Mouse (Mus musculus): ENCODE data around the gene Pcsk4.
A peak's percentile ranks its signal among the peaks of the same experiment; 100 is the strongest.

Gene Pcsk4

DNA sequence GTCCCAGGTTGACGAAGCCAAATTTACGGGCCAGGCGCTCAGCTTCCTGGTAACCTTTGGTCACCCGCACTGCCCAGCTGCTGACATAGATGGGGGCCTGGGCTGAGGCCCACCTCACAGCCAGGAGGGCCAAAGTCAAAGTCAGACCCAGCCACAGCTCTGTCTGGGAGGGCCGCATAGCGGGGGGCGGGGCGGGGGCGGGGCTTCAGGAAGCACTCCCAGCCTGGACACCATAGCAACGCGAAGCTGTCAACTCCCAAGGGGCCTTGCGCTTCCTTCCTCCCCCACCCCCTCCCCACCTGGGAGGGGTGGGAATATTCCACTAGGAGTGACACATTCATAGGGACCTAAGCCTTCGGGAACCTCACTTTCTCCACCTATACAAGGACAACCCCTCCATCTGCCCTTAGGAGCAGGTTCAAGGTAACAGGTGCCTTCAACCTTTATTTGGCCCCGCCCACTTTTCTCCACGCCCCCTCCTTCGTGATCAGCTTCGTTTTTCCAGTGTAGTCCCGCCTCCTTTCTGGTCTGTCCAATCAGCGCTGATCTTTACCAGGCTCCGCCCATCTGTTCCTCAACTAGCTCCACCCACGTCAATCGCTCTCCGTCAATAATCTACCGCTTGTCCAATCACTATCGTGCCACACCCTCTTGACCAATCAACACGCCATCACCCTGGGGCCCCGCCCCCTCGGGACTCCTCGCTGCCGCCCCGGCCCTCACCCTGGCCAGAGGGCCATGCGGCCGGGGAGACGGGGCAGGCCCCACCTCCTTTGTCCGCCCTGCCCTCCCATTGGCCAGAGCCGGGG, at the start of gene Pcsk4, which contains the start of gene Reep6:
Pcsk4 (minus strand) TSS at position 226 of the 809 bp plus-strand sequence.
Reep6 (plus strand) TSS at position 681 of the 809 bp plus-strand sequence.
- peak; percentile 99 for DNase-seq (ENCODE audit: low spot score)

DNA sequence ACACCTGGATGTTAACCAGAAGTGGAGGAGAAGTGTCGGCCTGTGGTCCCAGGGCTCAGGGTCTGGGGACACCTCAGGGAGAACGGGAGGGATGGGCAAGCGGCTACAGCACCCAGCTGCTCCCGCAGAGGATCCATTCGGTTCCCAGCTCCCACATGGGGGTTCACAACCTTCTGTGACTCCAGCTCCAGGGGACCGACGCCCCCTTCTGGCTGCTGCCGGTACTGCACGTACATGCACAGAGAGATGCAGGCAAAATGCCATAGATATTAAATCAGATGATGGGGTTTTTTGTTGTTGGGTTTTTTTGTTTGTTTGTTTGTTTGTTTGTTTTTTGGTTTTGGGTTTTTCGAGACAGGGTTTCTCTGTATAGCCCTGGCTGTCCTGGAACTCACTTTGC, 48.4 kb upstream of the Pcsk4 start:
- DNase-seq (ENCODE audit: low spot score) = no peak

DNA sequence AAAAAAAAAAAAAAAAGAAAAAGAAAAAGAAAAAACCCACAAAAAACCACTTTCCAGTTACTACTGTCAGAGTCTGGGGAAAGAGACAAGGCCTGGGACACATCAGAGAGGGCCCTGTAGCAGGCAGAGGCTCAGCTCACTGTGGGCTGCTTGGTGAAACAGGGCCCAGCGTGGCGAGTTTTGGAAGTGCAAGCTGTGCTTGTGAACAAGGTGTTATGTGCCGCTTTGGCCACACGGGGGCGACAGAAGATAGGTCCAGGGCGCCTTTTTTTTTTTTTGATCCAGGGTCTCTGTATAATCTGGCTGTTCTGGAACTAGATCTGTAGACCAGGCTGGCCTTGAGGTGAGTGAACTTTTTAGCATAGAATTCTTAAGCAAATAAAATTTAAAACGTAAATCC, 46.9 kb upstream of the Pcsk4 start:
- DNase-seq (ENCODE audit: low spot score) = peak; percentile 97

DNA sequence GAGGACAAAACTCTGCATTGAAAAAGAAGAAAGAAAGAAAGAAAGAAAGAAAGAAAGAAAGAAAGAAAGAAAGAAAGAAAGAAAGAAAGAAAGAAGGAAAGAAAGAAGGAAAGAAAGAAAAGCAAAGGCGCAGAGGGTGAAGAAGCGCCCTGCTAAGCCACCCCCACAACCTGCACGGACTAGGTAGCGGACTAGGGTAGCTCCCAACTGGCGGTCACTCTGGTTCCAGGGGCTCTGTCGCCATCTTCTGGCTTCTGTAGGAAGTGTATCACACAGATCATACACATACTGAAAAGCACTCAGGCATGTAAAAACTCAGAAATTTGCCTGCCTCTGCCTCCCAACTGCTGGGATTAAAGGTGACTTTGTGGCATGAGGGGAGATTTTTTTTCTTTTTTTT, 44.8 kb upstream of the Pcsk4 start:
- DNase-seq (ENCODE audit: low spot score) = peak; percentile 82

DNA sequence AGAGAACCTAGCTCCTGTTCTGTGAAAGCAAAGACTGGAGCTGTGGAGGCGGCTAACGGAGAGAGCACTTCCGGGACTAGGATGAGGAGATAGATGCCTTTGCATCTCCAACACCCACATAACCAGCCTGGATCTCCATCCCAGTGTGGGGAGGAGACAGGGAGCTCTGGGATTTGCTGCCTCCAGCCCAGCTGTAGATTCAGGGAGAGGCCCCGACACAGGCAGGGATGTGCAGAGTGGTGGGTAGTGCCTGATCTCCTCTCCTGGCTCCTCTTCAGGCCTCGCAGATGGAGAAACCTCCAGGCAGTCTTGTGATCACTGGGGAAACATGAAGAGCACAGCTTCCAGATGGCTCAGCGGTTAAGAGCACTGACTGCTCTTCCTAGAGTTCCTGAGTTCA, 43.4 kb upstream of the Pcsk4 start:
- DNase-seq (ENCODE audit: low spot score) = no peak

DNA sequence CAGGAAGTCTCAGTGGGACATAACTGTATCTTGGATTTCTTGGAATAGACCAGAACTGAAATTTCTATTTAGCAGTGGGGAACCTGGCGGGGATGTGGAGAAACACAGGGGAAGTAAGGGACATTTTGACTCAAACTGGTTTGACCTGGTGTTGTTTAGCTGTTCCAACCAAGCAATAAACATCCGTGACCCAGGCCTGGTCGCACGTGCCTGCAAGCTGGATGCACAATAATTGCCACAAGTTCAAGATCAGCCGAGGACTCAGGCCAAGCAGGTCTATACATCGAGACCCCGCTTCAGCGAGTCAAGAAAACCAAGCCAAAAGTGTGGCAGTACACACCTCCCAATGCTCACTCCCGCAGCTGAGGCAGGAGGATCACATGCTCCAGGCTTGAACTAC, 42.7 kb upstream of the Pcsk4 start:
- DNase-seq (ENCODE audit: low spot score) = no peak

DNA sequence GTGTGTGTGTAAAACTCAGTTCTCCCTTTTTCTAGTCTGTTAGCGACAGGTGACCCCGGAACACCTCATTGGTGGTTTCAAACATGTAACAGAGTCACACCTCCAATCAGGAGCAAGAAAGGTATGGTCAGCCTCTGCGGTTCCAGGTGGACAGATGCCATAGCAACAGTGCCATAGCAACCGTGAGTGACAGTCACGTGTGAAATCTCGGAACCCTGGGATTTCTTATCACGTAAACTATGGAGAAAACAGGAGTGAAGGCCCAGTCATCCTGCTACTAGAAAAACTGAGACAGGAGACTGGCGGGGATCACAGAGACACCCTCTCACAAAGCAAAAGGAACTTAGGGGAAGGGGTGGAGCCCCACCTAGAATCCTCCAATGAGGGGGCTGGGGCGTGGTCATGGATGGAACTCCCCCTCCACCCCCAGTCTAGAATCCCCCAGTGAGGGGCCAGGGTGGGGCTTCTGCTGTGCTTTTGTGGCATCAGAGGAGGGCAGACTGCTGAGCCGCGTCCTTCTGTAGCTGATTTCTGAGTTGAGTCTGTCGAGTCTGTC, 42.2 kb upstream of the Pcsk4 start:
- DNase-seq (ENCODE audit: low spot score) = peak; percentile 85

DNA sequence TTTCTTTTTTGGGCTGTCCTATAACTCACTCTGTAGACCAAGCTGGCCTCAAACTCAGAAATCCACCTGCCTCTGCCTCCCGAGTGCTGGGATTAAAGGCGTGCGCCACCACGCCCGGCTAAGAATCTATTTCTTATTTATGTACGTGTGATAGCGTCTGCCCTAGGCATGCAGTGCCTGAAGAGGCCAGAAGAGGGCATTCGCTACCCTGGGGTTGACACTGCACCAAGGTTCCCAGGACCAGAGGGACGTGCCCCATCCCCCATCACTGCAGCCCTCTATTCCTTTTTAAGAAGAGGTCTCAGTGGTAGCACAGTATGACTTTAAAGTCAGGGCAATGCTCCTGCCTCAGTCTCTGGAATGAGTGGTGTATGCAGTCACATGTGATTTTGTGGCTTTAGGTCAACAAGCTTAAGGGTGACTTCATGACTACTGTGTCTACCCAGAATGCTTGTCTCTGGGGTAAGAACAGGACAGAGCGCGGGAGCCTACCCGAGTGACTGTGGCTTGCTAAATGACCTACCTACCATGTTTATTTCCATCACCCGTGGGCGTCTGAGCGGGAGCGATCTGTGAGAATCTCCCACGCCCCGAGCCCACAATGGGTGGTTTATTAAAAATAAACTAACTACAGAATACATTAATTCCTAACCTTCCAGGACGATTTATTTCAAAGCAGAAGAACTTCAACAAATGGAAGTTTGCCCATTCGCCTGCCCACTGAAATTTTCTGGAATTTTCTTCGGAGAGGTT, 40.9 kb upstream of the Pcsk4 start:
- DNase-seq (ENCODE audit: low spot score) = no peak

DNA sequence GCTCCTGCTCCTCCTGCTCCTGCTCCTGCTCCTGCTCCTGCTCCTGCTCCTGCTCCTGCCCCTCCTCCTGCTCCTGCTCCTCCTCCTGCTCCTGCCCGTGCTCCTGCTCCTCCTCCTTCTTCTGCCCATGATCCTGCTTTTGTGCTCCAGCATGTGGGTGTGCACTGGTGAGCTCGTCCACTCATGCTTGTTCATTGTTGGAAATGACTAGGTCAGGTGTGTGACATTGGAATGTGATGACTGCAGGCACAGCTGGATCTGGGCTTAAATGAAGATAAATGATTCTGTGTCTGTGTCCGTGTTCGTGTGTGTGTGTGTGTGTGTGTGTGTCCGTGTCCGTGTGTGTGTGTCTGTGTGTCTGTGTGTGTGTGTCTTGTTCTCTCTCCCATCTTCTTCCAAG, 39.1 kb upstream of the Pcsk4 start:
- no peak for DNase-seq (ENCODE audit: low spot score)

DNA sequence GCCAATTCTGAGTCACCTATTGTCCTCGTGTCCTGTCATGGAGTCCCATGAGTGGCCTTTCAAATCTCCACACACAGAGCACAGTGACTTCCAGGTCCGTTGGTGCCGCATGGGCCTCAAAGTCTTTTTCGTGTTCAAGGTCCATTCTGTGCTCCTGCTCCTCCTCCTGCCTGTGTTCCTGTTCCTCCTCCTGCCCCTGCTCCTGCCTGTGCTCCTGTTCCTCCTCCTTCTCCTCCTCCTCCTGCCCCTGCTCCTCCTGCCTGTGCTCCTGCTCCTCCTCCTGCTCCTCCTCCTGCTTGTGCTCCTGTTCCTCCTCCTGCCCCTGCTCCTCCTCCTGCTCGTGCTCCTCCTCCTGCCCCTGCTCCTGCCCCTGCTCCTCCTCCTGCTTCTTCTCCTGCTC, 38.7 kb upstream of the Pcsk4 start:
- no peak for DNase-seq (ENCODE audit: low spot score)

DNA sequence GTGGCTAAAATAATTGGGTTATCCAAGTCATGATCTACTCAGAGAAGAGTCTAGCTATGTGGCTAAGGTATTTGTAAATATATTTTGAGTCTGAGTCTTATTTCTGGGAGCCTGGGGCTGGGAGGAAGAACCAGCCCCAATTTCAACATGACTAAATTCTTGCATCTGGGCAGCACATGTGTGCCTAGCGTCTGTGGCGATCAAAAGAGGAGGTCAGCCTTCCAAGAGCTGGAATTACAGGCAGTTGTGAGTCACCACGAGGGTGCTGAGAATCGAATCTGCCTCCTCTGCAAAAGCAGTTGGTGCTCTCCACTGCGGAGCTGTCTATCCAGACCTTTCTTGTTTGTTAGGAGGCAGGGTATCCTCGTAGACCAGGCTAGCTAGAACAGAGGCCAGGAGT, 36.4 kb upstream of the Pcsk4 start:
- DNase-seq (ENCODE audit: low spot score) = no peak

DNA sequence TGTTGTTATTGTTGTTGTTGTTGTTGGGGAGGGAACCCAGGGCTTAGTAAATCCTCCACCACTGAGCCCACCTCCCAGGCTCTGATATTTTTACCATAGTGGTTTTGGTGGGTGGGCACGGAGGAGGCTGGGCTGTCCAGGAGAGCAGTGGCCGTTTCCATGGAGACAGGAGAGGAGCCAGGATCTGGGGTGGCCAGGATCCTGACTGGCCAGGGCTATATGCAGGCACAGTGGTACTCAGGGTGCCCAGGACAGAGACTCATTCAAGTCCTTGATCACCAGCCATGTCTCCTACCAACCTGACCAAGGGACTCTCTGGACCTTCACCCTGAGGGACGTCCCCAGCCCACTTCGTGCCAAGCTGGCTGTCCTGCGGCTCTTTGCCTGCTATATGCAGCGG, 34.4 kb upstream of the Pcsk4 start:
- no peak for DNase-seq (ENCODE audit: low spot score)

DNA sequence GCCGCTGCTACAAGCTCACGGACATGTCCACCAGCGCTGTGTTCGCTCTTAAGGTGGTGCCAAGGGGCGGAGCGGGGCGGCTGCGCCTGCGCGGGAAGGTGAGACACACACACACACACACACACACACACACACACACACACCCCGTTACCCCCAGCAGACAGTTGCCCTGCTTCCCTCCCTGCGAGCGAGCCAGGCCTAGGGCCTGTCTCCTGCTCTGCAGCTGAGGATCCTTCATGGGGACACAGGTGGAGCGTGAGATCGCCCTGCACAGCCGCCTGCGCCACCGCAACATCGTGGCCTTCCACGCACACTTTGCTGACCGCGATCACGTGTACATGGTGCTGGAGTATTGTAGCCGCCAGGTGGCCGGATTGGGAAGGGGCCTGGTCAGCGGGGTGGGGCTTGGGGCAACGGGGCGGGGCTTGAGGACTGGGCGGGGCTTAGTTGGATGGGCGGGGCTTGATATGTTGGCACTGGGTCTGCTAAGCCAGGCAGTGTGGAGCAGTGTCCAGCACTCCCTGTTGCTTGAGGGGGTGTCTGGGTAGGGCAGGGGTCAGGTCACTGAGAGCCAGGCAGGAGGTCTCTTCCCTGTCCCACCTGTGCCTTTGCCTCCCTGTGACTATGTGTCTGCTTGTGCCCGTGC, 28.8 kb upstream of the Pcsk4 start:
- no peak for DNase-seq (ENCODE audit: low spot score)

DNA sequence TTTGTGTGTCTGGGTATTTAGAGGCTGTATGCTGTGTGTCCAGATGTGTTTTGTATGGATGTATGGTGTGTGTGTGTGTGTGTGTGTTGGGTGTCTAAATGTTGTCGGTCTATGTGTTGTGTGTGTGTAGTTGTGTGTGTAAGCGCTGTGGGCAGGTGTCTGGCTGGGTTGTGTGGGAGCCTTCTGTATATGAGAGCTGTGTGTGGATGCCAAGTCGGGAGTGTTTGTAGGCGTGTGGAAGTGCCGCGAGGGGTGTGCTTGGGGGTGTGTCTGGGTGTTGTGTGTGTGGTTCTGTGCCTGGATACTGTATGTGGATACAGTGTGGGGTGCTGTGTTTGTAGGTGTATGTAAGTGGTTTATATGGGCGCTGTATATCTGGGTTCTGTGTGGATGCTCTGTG, 28.0 kb upstream of the Pcsk4 start:
- DNase-seq (ENCODE audit: low spot score) = no peak

DNA sequence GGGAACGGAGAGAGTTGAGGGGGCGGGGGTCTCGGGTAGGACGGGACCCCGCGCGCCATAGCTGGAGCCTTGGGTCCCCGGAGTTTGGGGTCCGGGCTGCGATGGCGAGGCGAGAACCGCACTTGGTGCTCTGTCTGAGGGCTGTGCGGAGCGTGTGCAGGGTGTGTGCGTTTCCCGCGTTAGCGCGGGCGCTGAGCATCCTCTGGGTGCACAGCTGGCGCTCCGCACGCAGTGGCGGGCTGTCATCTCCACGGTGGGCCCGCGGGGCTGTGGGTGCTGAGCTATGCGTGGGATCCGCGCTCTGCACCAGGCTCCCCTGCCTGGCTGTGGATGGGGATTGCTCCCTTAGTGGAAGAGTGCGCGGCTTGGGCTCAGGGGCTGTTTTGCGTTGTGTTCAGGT, 27.4 kb upstream of the Pcsk4 start:
- DNase-seq (ENCODE audit: low spot score) = no peak

DNA sequence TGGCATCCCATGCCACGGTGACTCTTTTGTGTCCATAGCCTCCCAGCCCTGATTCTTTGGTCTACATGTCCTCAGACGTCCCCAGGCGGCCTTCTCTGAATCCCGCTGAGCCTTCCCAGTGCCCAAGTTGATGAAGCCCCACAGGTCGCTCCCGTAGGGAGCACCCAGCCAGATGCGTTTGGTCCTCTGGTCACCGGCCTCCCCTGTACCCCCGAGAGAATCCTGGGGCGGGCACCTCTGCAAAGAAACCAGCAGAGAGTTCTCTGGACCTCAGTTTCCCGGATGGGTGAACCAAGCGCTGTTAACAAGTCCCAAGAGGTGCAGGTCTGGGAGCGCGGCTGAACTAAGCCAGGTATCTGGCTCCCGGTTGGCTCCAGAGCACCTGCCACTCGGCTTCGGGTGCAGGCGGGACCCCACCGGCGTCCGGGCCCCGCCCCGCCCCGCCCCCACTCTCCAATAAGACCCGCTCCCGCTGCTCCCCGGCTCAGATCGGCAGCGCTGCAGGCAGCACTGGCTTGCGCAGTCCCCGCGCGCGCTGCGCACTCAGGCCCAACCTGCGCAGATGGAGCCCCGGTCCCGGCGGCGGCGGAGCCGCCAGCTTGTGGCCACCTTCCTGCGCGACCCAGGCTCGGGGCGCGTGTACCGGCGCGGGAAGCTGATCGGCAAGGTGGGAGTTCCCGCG, 26.8 kb upstream of the Pcsk4 start, which contains the start of gene Plk5:
Plk5 (plus strand) TSS at position 459 of the 682 bp plus-strand sequence.
- DNase-seq (ENCODE audit: low spot score) = no peak

DNA sequence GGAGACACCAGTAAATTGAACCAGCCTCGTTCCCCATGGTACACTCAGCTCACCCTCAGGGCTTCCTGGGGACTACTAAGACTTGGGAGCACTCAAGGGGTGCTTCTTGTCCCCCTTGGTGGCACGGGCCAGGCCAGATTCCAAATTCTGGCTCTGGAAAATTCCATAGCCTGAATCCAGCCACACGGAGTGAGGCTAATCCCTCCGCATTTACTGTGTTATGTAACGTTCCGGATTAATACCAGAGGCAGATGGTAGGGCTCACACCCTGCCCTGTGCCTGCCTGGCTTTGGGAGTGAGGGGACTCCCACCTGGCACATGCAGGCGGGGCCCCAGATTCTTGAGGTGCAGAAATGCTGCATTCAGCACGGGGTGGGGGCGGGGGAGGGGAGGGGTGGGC, 26.1 kb upstream of the Pcsk4 start:
- DNase-seq (ENCODE audit: low spot score) = no peak

DNA sequence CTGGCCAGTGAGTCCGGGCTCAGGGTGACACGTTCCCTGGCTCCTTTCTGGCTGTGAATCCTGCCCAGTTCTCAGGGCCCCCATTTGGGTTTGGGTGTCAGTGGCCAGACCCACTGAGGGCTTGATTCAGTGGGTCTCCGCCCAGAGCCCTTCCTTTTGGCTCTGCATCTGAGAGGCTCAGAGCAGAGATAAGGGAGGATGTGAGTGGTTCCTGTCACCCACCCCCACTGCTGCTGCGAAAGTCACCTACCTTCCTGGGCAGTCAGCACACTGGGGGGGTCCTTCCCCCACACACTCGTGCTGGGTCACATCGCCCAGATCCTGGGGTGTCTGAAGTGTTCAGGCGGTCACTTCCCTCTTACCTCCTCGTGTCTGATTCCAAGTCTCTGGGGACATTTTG, 23.4 kb upstream of the Pcsk4 start:
- DNase-seq (ENCODE audit: low spot score) = no peak

DNA sequence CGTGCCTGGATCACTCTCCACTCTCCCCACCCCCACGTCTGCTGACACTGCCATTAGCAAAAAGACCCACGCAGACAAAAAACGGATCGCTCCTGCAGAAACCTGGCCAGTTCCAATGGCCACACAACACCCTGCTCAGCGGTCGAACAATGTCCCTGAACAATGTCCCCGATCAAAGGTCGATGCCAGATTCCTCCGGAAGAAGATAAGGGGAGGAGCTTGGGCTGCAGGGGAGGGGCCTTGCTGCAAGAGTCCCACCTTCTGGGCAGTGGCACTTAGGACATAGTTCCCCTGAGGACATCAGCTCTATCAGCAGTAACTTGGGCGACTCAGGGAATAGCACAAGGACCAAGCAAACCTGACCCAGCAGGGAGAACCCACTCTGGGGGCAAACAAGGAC, 22.6 kb upstream of the Pcsk4 start:
- DNase-seq (ENCODE audit: low spot score) = no peak

DNA sequence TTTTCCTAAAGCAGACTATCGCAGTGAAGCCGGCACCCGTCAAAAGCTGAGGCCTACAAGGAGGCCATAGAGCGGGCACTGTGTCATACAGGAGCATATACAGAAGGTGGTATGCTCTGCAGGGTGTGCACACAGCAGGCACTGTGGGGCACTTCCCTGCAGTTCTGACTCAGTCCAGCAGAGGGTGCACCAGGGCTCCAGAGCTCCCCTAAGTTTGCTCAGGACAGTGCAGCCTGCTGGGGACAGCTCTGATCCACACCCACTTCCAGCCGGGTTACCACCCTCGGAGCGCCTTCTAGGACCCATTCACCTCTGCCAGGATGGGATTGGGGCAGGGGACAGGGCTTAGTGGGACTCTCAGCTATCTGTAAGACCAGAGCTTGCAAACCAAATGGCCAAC, 21.0 kb upstream of the Pcsk4 start:
- peak; percentile 92 for DNase-seq (ENCODE audit: low spot score)

DNA sequence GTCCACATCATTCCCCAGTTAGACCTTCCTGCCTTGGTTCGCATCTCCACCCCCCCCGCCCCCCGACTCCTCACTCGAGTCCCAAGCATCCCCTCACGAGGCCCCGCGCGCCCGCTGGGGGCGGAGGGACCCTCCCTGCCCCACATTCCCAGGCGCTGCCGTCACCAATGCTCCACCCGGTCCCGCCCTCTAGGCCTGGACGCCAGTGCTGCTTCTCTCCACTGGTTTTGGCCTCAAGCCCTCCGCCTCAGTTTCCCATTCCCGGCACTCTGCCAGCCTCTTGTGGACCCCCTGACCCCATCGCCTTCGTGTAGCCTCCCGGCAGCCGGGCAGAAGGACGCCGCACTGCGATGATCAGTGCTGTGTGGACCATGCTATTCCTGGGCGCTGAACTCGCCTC, 19.7 kb upstream of the Pcsk4 start:
- DNase-seq (ENCODE audit: low spot score) = no peak

DNA sequence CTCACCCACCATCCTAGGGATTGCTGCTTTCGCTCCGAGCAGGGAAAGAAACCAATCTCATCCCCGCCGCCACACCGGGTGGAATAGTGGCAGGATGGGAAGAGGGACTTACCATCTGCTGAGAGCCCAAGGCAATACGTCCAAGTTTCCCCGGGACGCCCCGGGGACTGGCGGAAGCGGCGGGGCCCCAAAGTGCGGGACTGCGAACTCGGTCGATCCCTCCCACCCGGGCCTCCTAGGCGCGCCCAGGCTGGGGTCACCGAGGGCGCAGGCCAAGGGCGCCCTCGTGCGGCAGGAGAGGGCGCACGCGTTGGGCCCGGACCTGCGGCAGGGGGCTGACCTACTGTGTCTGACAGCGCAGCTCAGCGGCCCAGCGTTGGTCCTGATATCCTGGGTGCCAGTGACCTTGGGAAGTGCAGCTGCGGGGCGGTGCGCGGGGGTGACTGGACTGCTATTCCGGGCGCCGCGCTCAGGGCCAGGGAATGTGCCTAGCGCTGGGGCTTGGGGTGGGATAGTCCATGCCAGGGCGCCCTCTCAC, 19.0 kb upstream of the Pcsk4 start, which contains the start of gene Adamtsl5:
Adamtsl5 (minus strand) TSS at position 169 of the 538 bp plus-strand sequence.
- DNase-seq (ENCODE audit: low spot score) = peak; percentile 81

All from embryo, embryonic 10.5 days (tissue).